Mouse (Mus musculus) spleen, adult 12 weeks (tissue): ENCODE results near the gene Abhd17a.

ENCODE experiments used
- DNase-seq: peaks from one replicate; pipeline ENCODE4 v3.0.0; 2022; ENCODE audit warnings: low spot score

Abhd17a gene

DNA sequence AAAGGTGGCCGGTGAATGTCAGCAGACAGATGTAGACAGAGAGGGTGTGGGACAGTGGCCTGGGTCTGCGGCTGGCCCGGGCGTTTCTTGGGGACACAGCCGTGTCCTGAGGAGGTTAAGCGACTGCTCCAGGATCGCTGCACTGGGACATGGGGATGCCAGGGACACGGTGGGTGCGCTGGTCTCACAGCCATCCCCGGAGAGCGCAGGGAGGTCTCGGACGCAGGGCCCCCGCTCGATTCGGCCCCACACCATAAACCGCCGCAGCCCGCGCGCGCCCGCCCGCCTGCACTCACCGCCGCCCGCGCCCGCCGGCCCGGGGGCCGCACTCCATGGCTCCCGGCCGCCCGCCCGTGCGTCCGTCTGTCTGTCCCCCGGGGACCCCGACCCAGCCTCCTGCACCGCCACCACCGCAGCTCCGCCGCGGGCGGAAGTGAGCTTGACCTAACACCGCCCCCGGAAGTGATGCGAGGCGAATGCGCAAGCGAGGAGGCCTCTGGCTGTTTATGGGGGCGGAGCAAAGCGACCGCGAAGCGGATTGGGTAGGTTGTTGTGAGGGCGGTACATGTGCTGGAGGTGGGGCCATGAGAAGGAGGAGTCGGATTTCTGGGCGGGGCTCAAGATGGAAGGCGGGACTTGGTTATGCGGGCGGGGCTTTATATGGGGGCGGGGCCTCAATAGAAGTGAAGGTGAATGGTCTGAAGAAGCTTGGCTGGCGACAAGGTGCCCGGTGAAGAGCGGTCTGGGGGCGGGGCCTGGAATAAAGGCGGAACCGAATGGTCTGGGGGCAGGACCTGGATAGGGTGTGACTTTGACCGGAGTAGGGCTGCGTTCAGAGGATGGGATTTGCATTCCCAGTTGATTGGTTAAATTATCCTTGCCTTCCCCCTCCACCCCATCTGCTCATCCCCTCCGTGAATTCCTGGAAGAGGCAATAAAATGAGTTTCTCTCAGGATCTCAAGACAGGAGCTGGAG, at the start of gene Abhd17a:
Gene Abhd17a, minus strand, starts transcription at position 463 of the 976 bp plus-strand sequence.
- DNase-seq: peak; percentile 89

DNA sequence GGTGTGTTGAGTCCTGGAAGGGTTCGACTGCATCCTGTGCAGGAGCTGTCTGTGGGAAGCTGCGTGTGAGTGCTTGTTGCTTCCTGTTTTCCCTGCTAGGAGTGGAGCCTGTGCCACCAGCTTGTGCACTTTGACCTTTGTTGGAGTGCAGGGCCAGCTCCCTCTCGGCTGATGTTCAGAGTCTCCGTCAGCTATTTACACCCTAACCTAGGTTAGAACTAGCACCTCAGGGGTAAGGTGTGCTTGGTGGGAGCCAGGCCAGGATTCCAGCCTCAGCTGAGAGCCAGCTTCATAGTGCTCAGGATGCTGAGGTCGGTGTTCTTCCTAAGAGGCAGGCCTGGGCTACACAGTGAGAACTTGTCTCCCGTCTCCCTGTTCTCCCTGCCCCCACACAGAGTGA, 45.2 kb upstream of the Abhd17a start:
- DNase-seq: no peak

- no peak for DNase-seq
These were observed 38.8 kb upstream of the Abhd17a start for GRCm38 (mm10) chr10:80628925-80629324.

GRCm38 (mm10) chr10:80627685-80628084, 37.5 kb upstream of the Abhd17a start:
- DNase-seq: no peak

DNA sequence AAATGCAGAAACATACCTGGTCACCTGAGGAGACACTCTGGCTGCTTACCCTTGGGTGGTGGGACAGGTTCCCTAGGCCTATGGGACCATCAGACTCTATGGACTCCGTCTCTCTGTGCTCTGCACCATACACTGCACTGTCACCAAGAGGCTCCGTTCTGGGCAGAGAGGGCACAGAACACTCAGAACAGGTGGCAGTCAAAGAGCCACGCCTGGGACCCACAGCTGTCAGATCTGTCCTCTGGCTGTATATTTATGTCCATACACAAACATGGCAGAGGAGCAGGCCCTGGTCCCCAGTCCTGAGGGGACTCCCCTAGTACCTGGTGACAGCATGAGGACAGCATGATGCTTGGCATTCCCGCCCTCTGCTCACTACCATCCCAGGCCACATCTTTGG, 35.6 kb upstream of the Abhd17a start:
- no peak for DNase-seq

DNA sequence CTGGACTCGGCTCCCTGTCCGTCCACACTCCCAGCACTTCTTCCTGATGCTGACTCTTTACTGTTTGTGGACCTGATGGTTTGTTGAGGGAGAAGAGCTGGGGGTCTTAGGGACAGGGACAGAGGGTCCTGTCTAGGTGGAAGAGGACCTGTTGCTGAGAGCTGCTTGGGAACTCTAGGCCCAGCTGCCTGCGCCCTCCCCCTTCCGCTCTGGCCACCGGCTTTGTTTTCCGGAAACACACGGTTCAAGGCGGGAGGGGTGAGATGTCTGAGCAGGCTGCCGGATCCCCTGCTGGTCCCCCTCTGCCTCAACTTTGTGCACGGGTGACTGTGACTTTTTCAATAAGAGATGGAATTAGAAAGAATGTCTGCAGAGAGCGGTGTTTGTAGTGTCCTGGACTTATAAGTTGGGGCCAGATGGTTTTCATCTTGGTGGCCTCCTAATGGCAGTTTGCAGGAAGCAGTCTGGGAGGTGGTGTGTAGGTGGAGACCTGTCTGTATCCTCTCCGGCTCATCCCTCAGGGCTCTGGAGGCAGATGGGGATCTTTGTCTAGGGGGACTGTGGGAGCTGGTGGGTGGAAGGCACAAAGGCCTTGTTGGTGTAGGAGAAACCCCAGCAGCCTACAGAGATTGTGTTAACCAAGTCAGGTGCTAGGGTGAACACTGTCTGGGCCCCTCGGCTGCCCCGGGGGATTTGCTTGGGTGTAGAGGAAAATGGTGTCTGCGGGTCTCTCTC, 33.5 kb upstream of the Abhd17a start:
- peak; percentile 51 for DNase-seq

- no peak for DNase-seq
These were observed 32.7 kb upstream of the Abhd17a start, which contains the start of gene Csnk1g2 for GRCm38 (mm10) chr10:80622661-80623456. Gene Csnk1g2 (plus strand): TSS chr10:80622838.

GRCm38 (mm10) chr10:80621940-80622660, 32.0 kb upstream of the Abhd17a start:
- peak; percentile 98 for DNase-seq

DNA sequence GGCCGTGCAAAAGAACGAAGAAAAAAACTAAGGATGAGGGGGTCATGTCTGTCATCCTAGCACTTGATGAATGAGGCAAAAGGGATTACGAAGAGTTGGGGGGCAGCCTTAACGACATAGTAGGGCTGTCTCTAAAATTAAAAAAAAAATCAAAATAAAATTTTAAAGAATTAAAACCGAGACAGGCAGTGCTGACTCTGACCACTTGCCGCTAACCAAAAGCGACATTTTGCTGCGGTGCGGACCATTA, 31.5 kb upstream of the Abhd17a start:
- no peak for DNase-seq

DNA sequence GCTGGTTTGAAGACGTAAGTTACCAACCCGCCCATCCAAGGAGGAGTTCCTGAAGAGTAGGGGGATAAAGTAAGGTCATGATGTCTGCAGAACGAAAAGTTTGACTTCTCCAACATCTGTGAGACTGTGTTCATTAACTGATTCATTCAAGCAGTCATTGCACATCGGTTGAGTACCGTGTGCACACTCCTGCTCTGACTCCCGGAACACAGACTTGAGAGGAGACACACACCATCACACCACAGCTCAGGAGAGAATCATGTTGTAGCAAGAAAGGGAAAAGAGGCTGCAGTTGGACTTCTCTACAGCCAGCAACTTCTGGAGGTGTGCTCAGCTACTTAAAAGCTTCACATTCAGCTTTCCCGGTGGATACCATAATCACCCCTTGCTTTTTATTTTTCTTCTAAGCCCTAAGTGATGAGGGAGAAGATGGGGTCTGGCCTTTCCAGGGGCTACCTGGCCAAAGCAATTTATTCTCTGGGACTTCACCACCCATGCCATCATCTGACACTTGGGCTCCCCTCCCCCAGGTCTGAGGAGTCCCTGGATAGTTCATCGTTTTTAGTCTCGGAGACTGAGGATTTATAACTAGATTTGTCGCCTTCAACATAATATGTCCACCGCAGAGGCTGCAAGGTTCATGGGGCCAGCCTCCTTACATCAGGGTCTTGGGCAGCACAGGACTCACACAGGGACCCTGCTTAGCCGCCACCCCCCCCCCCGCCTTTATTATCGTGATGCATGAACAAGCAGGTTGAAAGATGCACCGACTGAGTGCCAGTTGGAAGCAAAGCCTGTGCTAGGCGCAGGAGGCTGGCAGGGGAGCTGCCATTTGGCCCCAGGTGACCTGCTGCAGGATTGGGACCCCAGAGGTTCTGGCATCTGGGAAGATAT, 30.9 kb upstream of the Abhd17a start:
- DNase-seq: no peak

- no peak for DNase-seq
These were observed 30.2 kb upstream of the Abhd17a start for GRCm38 (mm10) chr10:80620365-80620764.

GRCm38 (mm10) chr10:80619465-80620244, 29.5 kb upstream of the Abhd17a start:
- DNase-seq: no peak

DNA sequence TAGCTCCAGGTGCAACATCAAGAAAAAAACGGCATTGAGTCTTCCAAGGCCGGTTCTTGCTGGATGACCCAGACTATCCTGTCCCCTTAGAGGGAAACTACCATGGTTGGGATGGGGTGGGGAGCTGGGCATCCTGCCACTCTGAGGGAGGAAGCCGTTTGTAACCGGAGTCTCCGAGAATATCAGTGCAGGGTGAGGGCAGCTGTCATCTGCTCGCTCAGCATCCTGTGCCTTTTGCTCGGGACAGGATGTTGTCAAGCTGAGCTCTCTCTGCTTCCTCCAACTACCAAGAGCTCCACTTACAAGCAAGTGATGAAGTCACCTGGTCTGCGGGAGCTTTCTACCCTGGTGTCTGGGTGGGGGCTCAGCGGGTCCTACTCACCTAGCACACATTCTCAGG, 28.0 kb upstream of the Abhd17a start:
- no peak for DNase-seq

GRCm38 (mm10) chr10:80614351-80614750, 24.2 kb upstream of the Abhd17a start:
- DNase-seq: no peak

- no peak for DNase-seq
These were observed 23.7 kb upstream of the Abhd17a start for GRCm38 (mm10) chr10:80613821-80614220.

DNA sequence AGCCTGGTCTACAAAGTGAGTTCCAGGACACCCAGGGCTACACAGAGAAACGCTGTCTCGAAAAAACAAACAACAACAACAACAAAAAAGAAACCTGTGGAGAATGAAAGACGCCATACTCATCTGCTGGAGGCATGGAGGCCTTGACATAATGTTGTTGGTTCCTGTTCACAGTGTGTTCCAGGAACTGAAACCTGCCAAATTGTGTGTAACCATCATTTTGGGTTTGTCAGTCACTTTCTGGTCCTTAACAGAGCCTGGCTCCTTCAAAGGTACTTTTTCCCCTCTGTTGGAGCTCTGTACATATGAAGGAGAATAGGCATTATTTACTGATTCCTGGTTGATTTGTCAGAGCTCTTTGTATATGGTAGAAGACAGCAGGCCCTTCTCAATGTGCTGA, 21.8 kb upstream of the Abhd17a start:
- no peak for DNase-seq

GRCm38 (mm10) chr10:80611024-80611423, 20.9 kb upstream of the Abhd17a start:
- peak; percentile 40 for DNase-seq

- no peak for DNase-seq
These were observed 20.1 kb upstream of the Abhd17a start for GRCm38 (mm10) chr10:80610116-80610785.

DNA sequence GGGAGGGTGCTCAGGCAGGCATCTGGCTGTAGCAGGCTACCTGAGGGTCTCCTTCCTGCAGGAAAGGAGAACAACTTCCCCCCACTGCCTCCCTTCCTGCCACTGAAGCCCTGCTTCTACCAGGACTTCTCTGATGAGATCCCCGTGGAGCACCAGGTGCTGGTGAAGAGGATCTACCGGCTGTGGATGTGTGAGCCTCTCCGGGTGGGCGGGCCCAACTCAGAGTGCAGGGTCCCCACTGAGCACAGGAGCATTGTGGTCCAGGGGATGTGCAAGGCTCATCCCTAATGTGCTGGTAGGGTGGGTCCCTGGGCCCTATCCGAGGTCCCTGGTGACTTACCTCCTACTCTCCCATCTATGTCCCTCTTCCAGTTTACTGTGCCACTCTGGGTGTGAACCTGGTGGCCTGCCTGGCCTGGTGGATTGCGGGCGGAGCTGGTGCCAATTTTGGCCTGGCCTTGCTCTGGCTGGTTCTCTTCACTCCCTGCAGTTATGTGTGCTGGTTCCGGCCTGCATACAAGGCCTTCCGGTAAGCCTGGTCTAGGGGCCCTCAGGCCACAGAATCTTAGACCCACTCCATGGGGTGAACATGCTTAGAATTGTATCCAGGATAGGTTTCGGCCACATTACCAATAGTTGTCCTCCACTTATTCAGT, 19.3 kb upstream of the Abhd17a start:
- no peak for DNase-seq
